Mouse (Mus musculus): ENCODE results near the gene Dnmt3l. TPM values are rescaled to one million over a fixed set of nuclear protein-coding genes. Genes with fewer than 3 reads are reported as not detected.
"Not testable (repeated sequence)": the region's sequence is repeated elsewhere in the genome, so short reads cannot be mapped to it uniquely, and the experiment has no call there.

Gene Dnmt3l
- polyA plus RNA-seq, 1 experiment from 2014 or later = not detected

- H3K4me3 ChIP-seq (replicated peaks; ENCODE audit: low read length) = no peak overlapping the region
- ATAC-seq (ENCODE audit: low FRiP score) = no peak
- H3K9me3 ChIP-seq (ENCODE audit: control insufficient read depth, low read length) = no peaks in the 10 kb centered on the region
- H3K27ac ChIP-seq = no peak overlapping the region
- no peak for DNase-seq (ENCODE audit: low spot score)
- 88% methylated on average over 6 of the region's 6 CpGs for WGBS
- no peaks in the 10 kb centered on the region for H3K4me1 ChIP-seq (replicated peaks; ENCODE audit: control insufficient read depth, insufficient read depth, low read length)
- no peak overlapping the region for H3K4me2 ChIP-seq (replicated peaks)
- no peak overlapping the region for H3K9ac ChIP-seq
- no peaks in the 10 kb centered on the region for H3K36me3 ChIP-seq (replicated peaks; ENCODE audit: control insufficient read depth, insufficient read depth)
- H3K27me3 ChIP-seq (ENCODE audit: control insufficient read depth, insufficient read depth, low read length) = no peaks in the 10 kb centered on the region
Measured at GRCm38 (mm10) chr10:78087101-78087511, 45.4 kb downstream of the Dnmt3l start.

GRCm38 (mm10) chr10:78090246-78090645 is 48.5 kb downstream of the Dnmt3l start:
- ATAC-seq (ENCODE audit: low FRiP score) = no peak
- H3K36me3 ChIP-seq (replicated peaks; ENCODE audit: control insufficient read depth, insufficient read depth) = no peaks in the 10 kb centered on the region
- H3K27ac ChIP-seq = no peak overlapping the region
- 65% methylated on average over 6 of the region's 6 CpGs for whole genome bisulfite sequencing
- H3K9me3 ChIP-seq (ENCODE audit: control insufficient read depth, low read length) = no peaks in the 10 kb centered on the region
- DNase-seq (ENCODE audit: low spot score) = no peak
- no peaks in the 10 kb centered on the region for H3K27me3 ChIP-seq (ENCODE audit: control insufficient read depth, insufficient read depth, low read length)
- no peak overlapping the region for H3K4me2 ChIP-seq (replicated peaks)
- no peak overlapping the region for H3K4me3 ChIP-seq (replicated peaks; ENCODE audit: low read length)
- no peak overlapping the region for H3K9ac ChIP-seq
- H3K4me1 ChIP-seq (replicated peaks; ENCODE audit: control insufficient read depth, insufficient read depth, low read length) = no peaks in the 10 kb centered on the region

GRCm38 (mm10) chr10:78090706-78091491 is 49.2 kb downstream of the Dnmt3l start:
- no peak overlapping the region for H3K27ac ChIP-seq
- DNase-seq (ENCODE audit: low spot score) (no peak), ATAC-seq (ENCODE audit: low FRiP score) (no peak)
- WGBS = 88% methylated on average over 4 of the region's 4 CpGs
- no peaks in the 10 kb centered on the region for H3K4me1 ChIP-seq (replicated peaks; ENCODE audit: control insufficient read depth, insufficient read depth, low read length)
- H3K4me2 ChIP-seq (replicated peaks) = no peak overlapping the region
- no peaks in the 10 kb centered on the region for H3K27me3 ChIP-seq (ENCODE audit: control insufficient read depth, insufficient read depth, low read length)
- no peaks in the 10 kb centered on the region for H3K36me3 ChIP-seq (replicated peaks; ENCODE audit: control insufficient read depth, insufficient read depth)
- no peak overlapping the region for H3K9ac ChIP-seq
- no peak overlapping the region for H3K4me3 ChIP-seq (replicated peaks; ENCODE audit: low read length)
- H3K9me3 ChIP-seq (ENCODE audit: control insufficient read depth, low read length) = no peaks in the 10 kb centered on the region

GRCm38 (mm10) chr10:78091865-78092724 is 50.3 kb downstream of the Dnmt3l start:
- H3K9me3 ChIP-seq (ENCODE audit: control insufficient read depth, low read length) = no peaks in the 10 kb centered on the region
- H3K4me1 ChIP-seq (replicated peaks; ENCODE audit: control insufficient read depth, insufficient read depth, low read length) = no peaks in the 10 kb centered on the region
- H3K36me3 ChIP-seq (replicated peaks; ENCODE audit: control insufficient read depth, insufficient read depth) = no peaks in the 10 kb centered on the region
- ATAC-seq (ENCODE audit: low FRiP score) = no peak
- 92% methylated on average over 23 of the region's 23 CpGs for WGBS
- no peak overlapping the region for H3K9ac ChIP-seq
- H3K4me3 ChIP-seq (replicated peaks; ENCODE audit: low read length) = no peak overlapping the region
- H3K27ac ChIP-seq = no peak overlapping the region
- H3K27me3 ChIP-seq (ENCODE audit: control insufficient read depth, insufficient read depth, low read length) = no peaks in the 10 kb centered on the region
- no peak for DNase-seq (ENCODE audit: low spot score)
- no peak overlapping the region for H3K4me2 ChIP-seq (replicated peaks)

GRCm38 (mm10) chr10:78092725-78093029 is 50.9 kb downstream of the Dnmt3l start:
- 85% methylated on average over 13 of the region's 13 CpGs for WGBS
- Histone ChIP-seq H3K27me3 (ENCODE audit: control insufficient read depth, insufficient read depth, low read length) (no peaks in the 10 kb centered on the region), H3K9me3 (ENCODE audit: control insufficient read depth, low read length) (no peaks in the 10 kb centered on the region), H3K9ac (no peak overlapping the region), H3K4me2 (replicated peaks) (no peak overlapping the region), H3K27ac (no peak overlapping the region), H3K4me3 (replicated peaks; ENCODE audit: low read length) (no peak overlapping the region), H3K36me3 (replicated peaks; ENCODE audit: control insufficient read depth, insufficient read depth) (no peaks in the 10 kb centered on the region), H3K4me1 (replicated peaks; ENCODE audit: control insufficient read depth, insufficient read depth, low read length) (no peaks in the 10 kb centered on the region)
- no peak for ATAC-seq (ENCODE audit: low FRiP score)
- DNase-seq (ENCODE audit: low spot score) = no peak

GRCm38 (mm10) chr10:78095221-78095620 is 53.5 kb downstream of the Dnmt3l start:
- DNase-seq (ENCODE audit: low spot score) (no peak), ATAC-seq (ENCODE audit: low FRiP score) (no peak)
- no peaks in the 10 kb centered on the region for H3K27me3 ChIP-seq (ENCODE audit: control insufficient read depth, insufficient read depth, low read length)

GRCm38 (mm10) chr10:78095954-78096931 is 54.5 kb downstream of the Dnmt3l start:
- Histone ChIP-seq H3K27me3 (ENCODE audit: control insufficient read depth, insufficient read depth, low read length) (no peaks in the 10 kb centered on the region), H3K27ac (no peak overlapping the region), H3K4me2 (replicated peaks) (no peak overlapping the region), H3K9me3 (ENCODE audit: control insufficient read depth, low read length) (no peaks in the 10 kb centered on the region), H3K4me3 (replicated peaks; ENCODE audit: low read length) (no peak overlapping the region), H3K9ac (no peak overlapping the region), H3K36me3 (replicated peaks; ENCODE audit: control insufficient read depth, insufficient read depth) (no peaks in the 10 kb centered on the region), H3K4me1 (replicated peaks; ENCODE audit: control insufficient read depth, insufficient read depth, low read length) (no peaks in the 10 kb centered on the region)
- 85% methylated on average over 5 of the region's 5 CpGs for WGBS
- ATAC-seq (ENCODE audit: low FRiP score) (no peak), DNase-seq (ENCODE audit: low spot score) (no peak)

More at GRCm38 (mm10) chr10:78095221-78095620, 53.5 kb downstream of the Dnmt3l start:
- Histone ChIP-seq H3K9me3 (ENCODE audit: control insufficient read depth, low read length) (no peaks in the 10 kb centered on the region), H3K4me1 (replicated peaks; ENCODE audit: control insufficient read depth, insufficient read depth, low read length) (no peaks in the 10 kb centered on the region), H3K4me2 (replicated peaks) (no peak overlapping the region), H3K36me3 (replicated peaks; ENCODE audit: control insufficient read depth, insufficient read depth) (no peaks in the 10 kb centered on the region), H3K9ac (no peak overlapping the region), H3K4me3 (replicated peaks; ENCODE audit: low read length) (no peak overlapping the region), H3K27ac (no peak overlapping the region)

GRCm38 (mm10) chr10:78099860-78100259 is 58.1 kb downstream of the Dnmt3l start:
- not testable (repeated sequence) for H3K27me3 ChIP-seq (ENCODE audit: control insufficient read depth, insufficient read depth, low read length); H3K9ac ChIP-seq; H3K9me3 ChIP-seq (ENCODE audit: control insufficient read depth, low read length); H3K4me1 ChIP-seq (replicated peaks; ENCODE audit: control insufficient read depth, insufficient read depth, low read length); H3K27ac ChIP-seq; ATAC-seq (ENCODE audit: low FRiP score); H3K36me3 ChIP-seq (replicated peaks; ENCODE audit: control insufficient read depth, insufficient read depth); H3K4me3 ChIP-seq (replicated peaks; ENCODE audit: low read length); DNase-seq (ENCODE audit: low spot score); H3K4me2 ChIP-seq (replicated peaks)

Measured in hindbrain, embryonic 14.5 days (tissue).